Mouse (Mus musculus): ENCODE data around the gene Fhad1.

Fhad1 gene

DNA sequence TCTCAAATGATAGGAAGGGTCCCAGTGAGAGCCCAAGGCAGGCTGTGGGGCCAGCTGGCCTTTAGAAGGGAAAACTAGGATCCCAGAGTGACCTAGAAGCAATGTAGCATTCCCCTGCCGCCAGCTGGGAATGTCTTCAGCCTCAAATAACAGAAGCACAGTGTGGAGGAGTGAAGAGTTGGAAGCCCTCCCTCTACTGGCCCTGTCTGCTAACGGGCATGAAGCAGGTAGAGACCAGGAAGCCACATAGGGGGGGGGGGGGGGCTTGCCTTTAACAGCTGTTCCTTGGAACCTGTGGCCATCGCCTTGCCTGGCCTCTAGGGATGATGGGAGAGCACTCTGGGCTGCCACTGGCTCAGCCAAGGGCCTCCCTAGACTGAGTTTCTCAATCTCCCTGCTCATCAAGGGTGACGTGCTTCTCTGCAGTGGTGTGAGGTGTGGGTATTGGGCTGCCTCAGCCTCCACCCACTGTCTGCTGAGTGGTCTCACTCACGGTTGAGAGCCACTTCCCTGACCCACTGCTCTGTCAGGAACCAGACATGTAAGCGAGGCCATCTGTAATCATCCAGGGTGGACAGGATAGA is 128.4 kb downstream of the Fhad1 start:
- no peak for DNase-seq (ENCODE audit: low read depth, low spot score)

DNA sequence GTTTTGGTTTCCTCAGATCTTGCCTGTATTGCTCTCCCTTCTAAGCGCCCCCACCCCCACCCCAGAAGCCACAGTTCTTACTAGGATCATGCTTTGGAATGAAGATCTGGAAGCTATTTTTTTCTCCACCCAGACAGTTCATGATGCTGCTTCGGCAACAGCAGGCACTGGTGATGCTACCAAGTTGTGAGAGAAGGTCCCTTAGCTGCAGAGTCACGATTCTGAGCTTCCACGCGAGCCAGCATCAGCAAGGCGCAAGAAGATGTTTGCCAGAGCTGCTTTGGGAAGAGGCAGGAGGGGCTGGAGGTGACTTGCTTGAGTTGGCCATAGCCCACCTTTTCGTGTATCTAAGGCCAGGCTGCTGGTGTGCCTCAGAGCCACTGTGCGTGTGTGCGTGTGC is 129.4 kb downstream of the Fhad1 start:
- no peak for DNase-seq (ENCODE audit: low read depth, low spot score)

DNA sequence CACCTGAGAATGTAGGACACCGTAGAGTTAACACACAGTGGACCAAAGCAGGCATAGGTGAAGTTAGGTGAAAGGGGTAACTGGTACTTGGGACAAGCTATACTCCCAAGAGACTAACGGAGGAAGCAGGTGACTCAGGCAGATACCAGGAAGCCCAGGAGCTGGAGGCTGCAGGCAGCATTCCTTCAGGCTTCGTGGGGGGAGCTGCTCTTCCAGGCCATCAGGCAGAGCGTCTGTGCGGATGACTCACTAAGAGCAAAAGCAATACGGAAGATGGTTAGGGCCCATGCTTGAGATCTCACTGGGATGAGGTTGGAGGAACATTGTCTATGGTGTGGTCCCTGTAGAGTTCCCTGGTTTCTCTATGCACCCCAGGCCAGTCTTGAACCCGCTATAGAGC is 132.0 kb downstream of the Fhad1 start:
- DNase-seq (ENCODE audit: low read depth, low spot score): no peak

DNA sequence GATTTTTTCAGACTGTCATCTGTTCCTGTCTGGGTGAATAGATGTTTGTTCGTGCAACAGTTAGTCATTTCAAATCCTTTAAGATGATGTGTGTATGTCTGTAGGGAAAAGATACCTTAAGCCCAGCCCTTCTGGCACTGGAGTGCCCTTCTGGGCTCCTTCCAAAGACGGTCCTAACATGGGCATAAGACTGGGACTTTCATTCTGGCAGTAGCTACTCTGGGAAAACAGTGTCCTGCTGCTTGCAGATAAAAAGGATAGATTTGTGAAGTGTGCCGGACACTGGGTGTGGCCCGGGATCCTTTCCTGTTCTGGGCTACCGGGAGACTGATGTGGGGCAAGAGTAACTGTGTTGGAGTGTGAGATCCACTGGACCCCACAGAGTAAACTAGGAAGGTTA is 132.9 kb downstream of the Fhad1 start:
- DNase-seq (ENCODE audit: low read depth, low spot score): no peak

DNA sequence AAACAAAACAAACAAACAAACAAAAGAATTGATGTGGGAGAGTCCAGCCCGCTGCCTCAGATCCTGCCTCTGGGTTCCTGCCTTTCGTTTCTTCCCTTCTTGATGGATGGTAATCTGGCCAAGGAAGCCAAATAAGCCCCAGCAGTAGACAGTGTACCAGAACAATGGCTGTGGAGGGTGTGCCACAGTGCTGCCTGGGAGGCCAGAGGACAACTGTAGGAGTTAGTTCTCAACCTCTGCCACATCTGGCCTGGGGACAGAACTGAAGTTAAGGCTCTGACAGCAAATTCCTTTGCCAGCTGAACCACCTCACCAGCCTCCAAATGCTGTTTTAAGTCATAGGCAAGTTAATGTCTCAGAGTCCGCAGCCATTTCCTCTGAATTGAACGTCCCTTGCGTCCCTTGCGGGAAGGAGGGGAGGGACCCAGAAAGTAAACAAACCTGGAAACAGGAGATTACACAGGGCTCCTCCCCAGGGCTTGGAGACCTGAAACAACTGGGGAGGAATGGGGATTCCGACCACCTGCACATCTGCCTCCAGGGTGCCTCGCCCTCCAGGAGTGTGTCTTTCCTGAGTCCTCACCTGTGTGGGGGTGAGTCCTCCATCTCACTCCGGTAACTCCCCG is 133.5 kb downstream of the Fhad1 start:
- no peak for DNase-seq (ENCODE audit: low read depth, low spot score)

DNA sequence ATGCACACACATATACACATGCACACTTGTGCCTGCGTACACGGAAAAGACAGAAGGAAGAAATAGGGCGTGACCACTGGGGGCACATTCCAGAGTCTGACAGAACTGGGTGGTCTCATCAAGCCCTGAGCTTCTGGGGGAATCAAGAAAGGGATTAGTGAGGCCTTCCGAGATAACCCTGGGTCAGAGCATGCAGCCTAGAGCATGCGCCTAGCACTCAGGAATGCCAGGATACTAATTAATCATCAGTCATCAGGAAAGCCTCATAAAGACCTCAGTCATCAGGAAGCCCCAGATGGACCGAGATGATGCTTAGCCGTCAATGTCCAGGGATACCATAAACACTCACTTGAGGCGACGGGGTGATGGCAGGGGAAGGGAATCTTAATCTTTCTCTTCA is 135.0 kb downstream of the Fhad1 start:
- DNase-seq (ENCODE audit: low read depth, low spot score): no peak

DNA sequence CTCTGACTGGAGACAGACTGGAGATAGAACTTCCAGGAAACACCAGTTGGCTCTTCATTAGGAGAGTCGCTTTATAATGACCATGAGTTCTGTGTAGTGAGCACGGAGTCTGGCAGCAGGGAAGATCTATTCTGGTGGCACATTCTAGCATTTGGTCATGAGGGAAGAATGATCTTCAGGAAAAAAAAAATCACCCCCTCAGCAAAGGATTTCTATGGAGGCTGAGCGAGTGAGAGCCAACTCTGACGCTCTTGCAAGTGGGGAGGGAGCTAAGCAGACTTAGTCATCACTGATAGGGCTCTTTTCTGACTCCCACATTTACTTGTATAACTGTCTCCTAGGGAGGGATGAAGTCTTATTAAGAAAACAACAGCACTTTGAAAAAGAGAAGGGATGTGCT is 135.8 kb downstream of the Fhad1 start:
- DNase-seq (ENCODE audit: low read depth, low spot score): no peak

DNA sequence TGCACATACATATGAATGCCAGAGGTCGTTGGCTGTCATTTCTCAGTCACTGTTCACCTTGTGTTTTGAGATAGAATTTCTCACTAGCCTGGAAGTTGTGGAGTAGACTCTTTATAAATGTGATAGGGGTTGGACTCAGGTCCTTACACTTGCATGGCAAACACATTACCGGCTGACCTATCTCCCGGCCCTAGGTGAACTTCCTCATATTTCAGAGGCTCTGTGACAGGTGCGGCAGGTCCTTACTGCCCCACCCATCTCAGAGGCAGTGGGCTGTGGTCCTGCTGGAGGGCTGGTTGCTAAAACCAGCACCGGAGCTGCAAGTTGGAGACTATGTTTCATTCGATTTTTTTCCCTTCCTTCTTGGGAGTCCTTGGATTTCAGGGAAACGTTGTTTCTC is 136.3 kb downstream of the Fhad1 start:
- DNase-seq (ENCODE audit: low read depth, low spot score): no peak

DNA sequence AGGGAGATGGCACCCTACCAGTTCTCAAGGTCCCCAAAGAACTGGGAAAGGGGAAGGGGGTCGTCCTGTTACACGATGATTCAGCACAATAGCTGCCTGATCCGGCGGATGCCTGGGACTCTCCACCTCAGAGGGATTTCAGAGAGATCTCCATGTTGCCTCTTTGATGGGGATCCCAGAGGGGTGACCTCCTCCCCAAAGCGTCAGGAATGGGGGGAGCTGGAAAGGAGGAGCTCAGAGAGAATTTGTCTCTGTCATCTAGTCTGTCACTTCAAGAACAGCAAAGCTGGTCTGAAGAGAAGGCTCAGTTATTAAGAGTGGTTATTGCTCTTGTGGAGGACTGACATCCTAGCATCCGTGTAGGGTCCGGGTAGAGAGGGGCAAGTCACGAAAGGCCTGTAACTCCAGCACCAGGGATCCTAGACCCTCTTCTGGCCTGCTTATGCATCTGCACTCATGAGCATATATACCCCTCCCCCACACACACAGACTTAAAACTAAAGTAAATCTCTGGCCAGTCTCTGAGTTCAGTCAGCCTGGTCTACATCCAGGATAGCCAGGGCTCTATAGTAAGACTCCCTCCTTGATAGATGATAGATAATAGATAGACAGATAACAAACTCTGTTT is 139.3 kb downstream of the Fhad1 start:
- no peak for DNase-seq (ENCODE audit: low read depth, low spot score)

DNA sequence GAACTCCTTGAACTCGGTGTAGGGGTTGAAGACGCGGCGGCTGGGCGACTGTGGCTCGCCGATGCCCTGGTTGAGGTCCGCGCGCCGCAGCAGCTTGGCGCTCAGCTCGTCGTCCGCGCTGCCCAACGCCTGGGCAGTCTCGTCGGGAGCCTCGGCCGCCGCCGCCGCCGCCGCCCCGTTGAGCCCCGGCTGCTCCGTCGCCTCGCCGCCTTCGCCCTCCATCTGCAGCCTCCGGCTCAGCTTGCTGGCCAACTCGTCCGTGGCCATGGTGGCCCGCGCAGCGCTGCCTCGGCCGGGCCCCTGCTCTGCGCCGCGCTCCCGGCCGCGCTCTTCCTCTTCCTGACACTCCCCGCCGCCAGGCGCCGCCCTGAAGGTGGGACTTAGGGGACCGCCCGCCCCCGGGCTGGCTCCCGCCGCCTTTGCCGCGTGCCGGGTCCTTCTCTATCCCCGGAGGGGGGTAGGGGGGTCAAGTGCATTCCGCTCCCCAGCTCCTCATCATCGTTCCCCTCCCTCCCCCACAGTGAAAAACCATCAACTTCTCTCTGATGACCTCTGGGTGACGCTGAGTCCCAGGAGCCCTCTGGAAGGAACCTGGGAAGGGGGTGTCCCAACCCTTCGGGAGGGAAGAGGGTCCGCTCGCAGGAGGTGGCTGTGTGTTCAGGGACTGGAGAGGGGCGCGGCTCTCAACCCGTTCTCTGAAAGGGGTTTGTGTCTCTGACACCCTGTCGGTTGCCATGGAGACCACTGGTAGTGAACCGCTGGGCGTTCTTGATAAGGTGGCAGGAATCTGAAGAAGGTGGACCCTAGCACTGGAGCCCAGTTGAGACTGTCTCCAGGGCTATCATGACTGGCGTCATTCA is 140.1 kb downstream of the Fhad1 start, which contains the start of gene Efhd2:
Efhd2 (minus strand) TSS at position 320 of the 860 bp plus-strand sequence.
- DNase-seq (ENCODE audit: low read depth, low spot score): peak; percentile 89

DNA sequence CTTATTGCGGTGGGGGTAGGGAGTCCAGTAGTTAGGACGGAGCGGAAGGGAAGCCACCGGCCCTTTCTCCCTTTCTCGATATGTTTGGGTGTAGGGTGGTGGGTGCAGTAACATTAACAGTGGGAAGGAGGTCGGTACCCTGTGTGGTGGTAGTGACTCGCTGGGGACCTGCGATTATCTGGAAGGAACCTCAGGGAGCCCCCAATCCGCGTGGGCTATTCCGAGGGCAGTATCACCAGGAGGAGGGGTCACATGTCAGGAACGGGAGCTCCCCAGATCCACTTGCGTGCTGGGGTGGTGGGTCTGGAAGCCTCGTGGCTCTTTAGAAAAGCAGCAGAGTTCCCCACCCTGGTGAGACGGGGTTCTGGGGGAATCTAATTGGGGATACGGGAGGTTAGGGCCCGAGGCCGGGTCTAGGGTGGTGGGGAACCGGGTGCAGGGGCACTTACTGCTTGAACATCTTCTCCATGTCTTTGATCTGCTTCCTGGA is 140.7 kb downstream of the Fhad1 start:
- DNase-seq (ENCODE audit: low read depth, low spot score): no peak

DNA sequence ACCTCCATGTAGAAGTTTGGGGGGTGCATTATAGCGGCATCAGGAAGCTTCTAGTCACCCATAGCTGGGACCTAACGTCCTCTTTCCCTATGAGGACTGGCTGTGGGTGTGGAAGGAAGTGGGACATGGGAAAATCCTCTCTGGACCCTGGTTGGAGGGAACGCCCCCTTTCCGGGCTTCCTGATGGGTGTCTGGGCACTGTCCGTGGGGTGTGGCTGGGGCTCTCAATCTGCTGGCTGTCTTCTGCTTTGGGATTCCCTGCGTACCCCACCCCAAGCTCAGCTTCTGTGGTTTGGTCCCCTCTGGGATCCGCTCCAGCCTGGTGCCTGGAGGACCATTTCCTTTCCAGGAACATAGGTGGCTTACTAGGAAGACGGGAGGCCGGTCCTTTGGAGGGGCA is 141.9 kb downstream of the Fhad1 start:
- DNase-seq (ENCODE audit: low read depth, low spot score): no peak

DNA sequence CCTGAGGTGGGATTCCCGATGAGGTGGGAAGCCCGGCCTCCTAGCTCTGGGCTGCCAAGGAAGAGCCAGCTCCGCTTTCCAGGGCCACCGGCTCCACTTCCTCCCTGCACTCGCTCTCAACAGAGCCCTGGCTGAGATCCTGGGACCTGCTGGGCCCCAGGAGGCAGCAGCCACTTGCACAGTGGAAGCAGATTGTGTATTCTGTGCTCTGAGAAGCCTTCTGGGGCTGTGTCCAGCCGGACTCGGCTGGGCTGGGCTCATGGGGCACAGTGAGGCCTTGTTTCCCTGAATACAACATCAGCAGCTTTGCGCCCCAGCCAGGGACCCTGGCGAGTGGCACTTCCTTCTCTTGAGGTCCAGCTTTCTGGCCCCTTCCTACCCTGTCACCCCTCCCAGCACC is 143.0 kb downstream of the Fhad1 start:
- DNase-seq (ENCODE audit: low read depth, low spot score): no peak

DNA sequence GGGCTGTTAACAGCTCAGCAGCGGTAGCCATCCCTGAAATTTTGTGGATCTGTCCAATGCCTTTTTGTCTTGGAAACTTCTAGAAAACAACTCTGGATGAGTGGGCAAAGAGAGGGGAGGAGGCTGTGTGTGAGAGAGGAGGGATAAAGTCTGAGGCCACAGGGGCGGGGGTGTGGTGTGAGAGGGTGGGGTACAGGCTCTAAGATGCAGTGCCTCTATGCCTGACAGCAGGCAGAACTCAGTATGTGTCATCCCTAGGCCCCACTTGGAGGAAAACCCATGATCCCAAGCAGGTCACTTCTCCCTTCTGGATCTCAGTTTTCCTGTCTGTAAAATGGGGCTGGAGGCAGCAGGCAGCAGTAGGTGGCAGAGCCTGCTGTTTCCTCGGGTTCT is 143.6 kb downstream of the Fhad1 start:
- no peak for DNase-seq (ENCODE audit: low read depth, low spot score)

DNA sequence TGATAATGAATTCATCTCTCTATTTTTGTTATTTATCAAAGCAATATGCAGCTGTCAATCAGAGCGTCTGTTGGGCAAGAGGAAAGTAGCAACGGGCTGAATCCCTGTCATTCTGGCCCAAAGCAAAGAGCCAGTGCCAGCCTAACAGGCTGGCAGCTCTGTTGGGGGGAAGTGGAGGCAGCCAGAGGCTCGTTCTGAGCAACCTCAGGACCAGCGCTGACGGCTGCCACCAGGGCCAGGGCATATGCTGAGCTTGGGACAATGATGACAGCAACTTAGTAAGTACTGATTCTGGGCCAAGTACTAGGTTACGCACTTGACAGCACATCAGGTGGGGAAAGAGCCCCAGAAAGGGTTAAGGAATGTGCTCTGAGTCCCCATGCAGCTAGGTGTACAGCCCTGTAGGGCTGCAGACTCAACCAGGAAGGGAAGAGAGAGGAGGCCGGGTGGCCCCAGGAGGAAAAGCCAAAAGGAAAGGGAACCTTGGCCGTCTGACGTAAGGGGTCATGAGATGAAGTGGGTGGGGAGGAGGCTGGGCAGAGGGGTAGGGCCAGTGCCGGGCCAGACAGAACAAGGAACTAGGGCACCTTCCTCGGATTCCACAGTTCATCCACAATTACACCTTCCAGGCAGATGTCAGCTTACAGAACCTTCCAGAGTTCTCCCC is 144.1 kb downstream of the Fhad1 start:
- no peak for DNase-seq (ENCODE audit: low read depth, low spot score)

DNA sequence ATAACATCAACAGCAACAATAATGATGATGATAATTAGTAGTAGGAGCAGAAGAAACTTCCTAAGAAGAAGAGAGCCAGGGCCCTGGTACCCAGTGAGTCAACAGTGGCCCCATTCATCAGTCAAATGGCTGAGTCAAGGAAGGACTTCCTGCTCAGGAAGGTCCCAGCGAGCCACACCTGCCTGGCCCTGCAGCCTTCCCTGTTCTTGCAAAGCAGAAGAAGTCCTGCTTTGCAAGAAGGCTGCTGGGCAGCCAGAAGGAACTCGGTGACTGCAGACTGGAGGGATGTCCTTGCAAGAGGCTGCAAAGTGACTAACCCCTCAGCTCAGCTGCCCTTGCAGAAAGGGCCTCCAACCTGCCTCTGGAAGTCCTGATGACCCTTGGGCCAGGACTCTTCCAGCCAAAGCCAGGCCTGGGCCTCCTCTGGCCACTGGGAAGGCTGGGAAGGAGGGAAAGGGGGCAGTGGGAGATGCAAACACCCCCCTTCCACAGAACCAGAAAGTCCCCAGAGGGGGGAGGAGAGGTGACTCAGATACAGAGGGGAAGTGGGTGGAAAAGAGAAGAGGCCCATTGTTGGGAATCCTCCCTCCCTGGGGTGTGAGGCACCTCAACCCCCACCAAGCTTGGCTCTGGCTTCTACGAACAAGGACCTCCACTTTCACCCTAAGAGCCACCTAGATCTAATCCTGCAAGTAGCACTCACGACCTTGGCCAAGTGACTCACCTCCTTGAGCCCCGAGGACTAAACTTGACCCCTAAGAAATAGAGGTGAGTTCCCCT is 145.3 kb downstream of the Fhad1 start:
- no peak for DNase-seq (ENCODE audit: low read depth, low spot score)

DNA sequence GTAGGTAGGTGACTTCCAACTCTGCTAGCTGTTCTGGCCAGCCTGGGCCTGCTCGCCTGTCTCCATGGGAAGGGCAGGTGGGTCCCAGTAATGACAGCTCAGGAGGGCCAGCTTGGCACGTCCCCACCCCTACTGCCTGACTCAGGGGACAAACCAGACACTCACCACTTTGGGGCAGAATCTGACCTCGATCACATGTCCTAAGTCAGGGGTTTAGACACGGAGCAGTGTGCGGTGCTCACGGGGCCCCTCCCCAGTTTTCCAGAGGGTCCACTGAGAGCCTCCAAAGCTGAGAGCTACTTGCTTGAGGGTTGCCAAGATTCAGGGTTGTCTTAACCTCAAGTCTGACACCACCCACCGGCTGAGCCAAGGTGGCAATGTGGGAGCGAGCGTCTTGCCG is 146.8 kb downstream of the Fhad1 start:
- DNase-seq (ENCODE audit: low read depth, low spot score): no peak

DNA sequence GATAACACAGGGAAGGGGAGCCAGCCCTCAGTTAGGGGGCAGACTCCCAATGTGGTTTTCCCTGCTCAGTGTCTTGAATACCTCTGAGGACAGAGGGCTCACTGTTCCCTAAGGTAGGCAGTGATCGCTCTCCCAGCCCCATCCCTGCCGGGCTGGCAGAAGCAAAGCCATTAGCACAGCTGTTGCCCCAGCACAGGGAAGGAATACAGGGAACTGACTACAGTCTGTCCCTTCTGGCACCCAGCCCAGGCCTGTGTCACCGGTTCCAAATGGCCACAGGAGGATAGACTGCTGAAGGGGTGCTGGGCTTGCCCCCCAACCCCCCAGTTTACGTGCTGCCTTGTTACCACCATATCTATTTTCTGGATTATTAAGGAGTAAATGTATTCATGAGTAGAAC is 147.4 kb downstream of the Fhad1 start:
- no peak for DNase-seq (ENCODE audit: low read depth, low spot score)

DNA sequence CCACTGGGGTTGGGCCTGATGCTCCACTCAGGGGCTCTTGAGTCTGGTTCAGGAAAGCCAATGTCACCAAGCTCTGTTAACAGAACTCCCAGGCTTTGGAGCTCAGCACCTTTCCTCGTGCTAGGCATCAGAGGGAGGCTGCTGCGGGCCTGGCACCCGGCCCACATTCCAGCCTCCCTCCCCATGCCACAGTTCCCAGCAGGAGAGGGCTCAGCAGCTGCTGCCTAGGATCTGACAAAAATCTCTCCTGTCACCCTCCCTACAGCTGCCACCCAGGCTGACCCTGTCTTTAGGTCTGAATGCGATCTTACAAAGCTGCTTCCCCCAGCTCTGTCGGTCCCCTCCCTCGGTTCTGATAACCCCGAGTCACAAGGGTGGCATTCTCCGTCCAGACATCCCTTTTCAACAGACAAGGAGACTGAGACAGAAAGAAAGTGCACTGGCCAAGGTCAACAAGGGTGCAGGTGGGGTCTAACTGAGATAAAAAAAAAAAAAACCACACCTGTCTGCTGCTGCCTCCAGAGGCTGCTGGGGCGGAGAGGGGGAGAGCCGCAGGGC is 147.9 kb downstream of the Fhad1 start:
- DNase-seq (ENCODE audit: low read depth, low spot score): peak; percentile 40

DNA sequence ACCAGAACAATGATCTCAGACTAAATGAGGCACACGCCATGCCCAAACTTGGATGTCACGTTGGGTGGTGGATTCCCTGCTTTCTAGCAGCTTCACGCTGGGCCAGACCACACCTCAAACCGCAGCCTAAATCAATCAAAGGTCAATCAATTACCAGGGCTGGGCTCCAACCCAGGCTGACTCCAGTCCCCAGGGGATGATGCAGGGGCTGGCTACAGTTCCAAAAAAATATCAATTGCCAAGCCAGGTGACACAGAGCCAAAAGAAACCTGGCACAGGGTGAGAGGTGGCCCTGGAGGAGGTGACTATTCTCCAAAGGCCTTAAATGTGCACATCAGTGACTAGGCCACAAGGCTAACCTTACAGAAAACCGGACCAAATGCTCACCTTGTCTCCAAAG is 149.3 kb downstream of the Fhad1 start:
- no peak for DNase-seq (ENCODE audit: low read depth, low spot score)

DNA sequence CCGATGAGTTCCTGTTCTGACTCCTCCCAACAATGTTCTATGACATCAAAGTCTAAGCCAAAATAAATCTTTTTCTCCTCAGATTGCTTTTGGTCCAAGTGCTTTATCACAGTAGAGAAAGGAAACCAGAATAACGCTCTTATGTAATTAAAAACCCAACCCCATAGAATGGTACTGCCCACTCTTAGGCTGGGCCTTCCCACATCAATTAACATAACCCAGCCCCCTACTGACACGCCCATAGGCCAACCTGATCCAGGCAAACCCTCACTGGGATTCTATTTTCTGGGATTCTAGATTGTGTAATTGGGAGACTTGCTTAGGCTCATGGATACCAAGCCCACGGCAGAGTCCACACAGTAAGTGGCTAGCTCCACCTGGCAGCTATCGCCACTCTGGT is 149.9 kb downstream of the Fhad1 start:
- DNase-seq (ENCODE audit: low read depth, low spot score): peak; percentile 58
